Mouse (Mus musculus) bone marrow, adult 2 months (tissue): ENCODE data around the gene Gp5.

Experiments
- CTCF ChIP-seq: fragments of 200-500 bp; IDR thresholded peaks from 2 replicates; pipeline ENCODE4 v1.5.1; 2011; ENCODE audit warnings: low read length, control low read depth; ENCODE audit not compliant: control insufficient read depth, insufficient read depth
- POLR2A ChIP-seq: fragments of 200-500 bp; IDR thresholded peaks from 2 replicates; pipeline ENCODE4 v1.6.1; 2011; ENCODE audit warnings: low read depth, mild to moderate bottlenecking, control low read depth, low read length, borderline replicate concordance; ENCODE audit not compliant: control insufficient read depth

GRCm38 (mm10) chr16:30297450-30297849, 13.1 kb downstream of the Gp5 start:
- TF ChIP-seq CTCF, result no peak
- no peak for TF ChIP-seq POLR2A
